Mouse (Mus musculus): ENCODE results near the gene Def6.
"Not testable (repeated sequence)": the region's sequence is repeated elsewhere in the genome, so short reads cannot be mapped to it uniquely, and the experiment has no call there.

Def6 gene

GRCm38 (mm10) chr17:28208314-28208612 is 685 bp downstream of the Def6 start:
- DNase-seq (ENCODE audit: low spot score) = no peak

GRCm38 (mm10) chr17:28209457-28210110 is 2.0 kb downstream of the Def6 start:
- no peak for DNase-seq (ENCODE audit: low spot score)

GRCm38 (mm10) chr17:28211921-28212341 is 4.4 kb downstream of the Def6 start:
- no peak for DNase-seq (ENCODE audit: low spot score)

GRCm38 (mm10) chr17:28212391-28212790 is 4.8 kb downstream of the Def6 start:
- no peak for DNase-seq (ENCODE audit: low spot score)

- DNase-seq (ENCODE audit: low spot score) = no peak
Measured at GRCm38 (mm10) chr17:28213236-28213635, 5.7 kb downstream of the Def6 start.

GRCm38 (mm10) chr17:28216791-28217190 is 9.2 kb downstream of the Def6 start:
- DNase-seq (ENCODE audit: low spot score) = no peak

- DNase-seq (ENCODE audit: low spot score) = no peak
Measured at GRCm38 (mm10) chr17:28217721-28218649, 10.4 kb downstream of the Def6 start.

GRCm38 (mm10) chr17:28222463-28222862 is 14.9 kb downstream of the Def6 start:
- DNase-seq (ENCODE audit: low spot score) = not testable (repeated sequence)

GRCm38 (mm10) chr17:28223561-28224391 is 16.2 kb downstream of the Def6 start:
- peak; percentile 86 for DNase-seq (ENCODE audit: low spot score)

- no peak for DNase-seq (ENCODE audit: low spot score)
Measured at GRCm38 (mm10) chr17:28224615-28225014, 17.0 kb downstream of the Def6 start.

- peak; percentile 86 for DNase-seq (ENCODE audit: low spot score)
Measured at GRCm38 (mm10) chr17:28226014-28226413, 18.4 kb downstream of the Def6 start.

- no peak for DNase-seq (ENCODE audit: low spot score)
Measured at GRCm38 (mm10) chr17:28230486-28230885, 22.9 kb downstream of the Def6 start.

GRCm38 (mm10) chr17:28231026-28231736 is 23.6 kb downstream of the Def6 start:
- DNase-seq (ENCODE audit: low spot score) = no peak

- peak; percentile 95 for DNase-seq (ENCODE audit: low spot score)
Measured at GRCm38 (mm10) chr17:28232475-28233060, 25.0 kb downstream of the Def6 start, which contains the start of gene Ppard. Ppard (plus strand) TSS chr17:28232700.

- DNase-seq (ENCODE audit: low spot score) = no peak
Measured at GRCm38 (mm10) chr17:28233091-28233731, 25.6 kb downstream of the Def6 start.

- DNase-seq (ENCODE audit: low spot score) = no peak
Measured at GRCm38 (mm10) chr17:28234641-28235040, 27.1 kb downstream of the Def6 start.

- no peak for DNase-seq (ENCODE audit: low spot score)
Measured at GRCm38 (mm10) chr17:28235982-28236635, 28.5 kb downstream of the Def6 start.

- no peak for DNase-seq (ENCODE audit: low spot score)
Measured at GRCm38 (mm10) chr17:28236636-28237015, 29.0 kb downstream of the Def6 start.

- DNase-seq (ENCODE audit: low spot score) = no peak
Measured at GRCm38 (mm10) chr17:28237362-28237761, 29.8 kb downstream of the Def6 start.

GRCm38 (mm10) chr17:28237874-28238273 is 30.3 kb downstream of the Def6 start:
- DNase-seq (ENCODE audit: low spot score) = no peak
